Mouse (Mus musculus) heart, embryonic 11.5 days (tissue): Measurements from ENCODE around the gene Cdc42se1. TPM values are rescaled to one million over a fixed set of nuclear protein-coding genes. Genes with fewer than 3 reads are reported as not detected.

Experiments
- ATAC-seq: fragments of 200-750 bp; cut with Nextera tagmentation; replicated peaks from 2 replicates; pipeline ENCODE4 v1.8.0; 2017; ENCODE audit warnings: moderate library complexity; ENCODE audit not compliant: insufficient number of reproducible peaks, low FRiP score, low TSS enrichment
- H3K27ac ChIP-seq: fragments of 300-500 bp; sonication (generic); 2 replicates; pipeline ENCODE4 v1.5.1; 2014; ENCODE audit warnings: mild to moderate bottlenecking, low read depth, low read length
- H3K27me3 ChIP-seq: fragments of 300-500 bp; sonication (generic); 2 replicates; pipeline ENCODE4 v1.6.1; 2014; ENCODE audit warnings: mild to moderate bottlenecking, low read length, mixed read lengths; ENCODE audit not compliant: control insufficient read depth, insufficient read depth
- H3K36me3 ChIP-seq: fragments of 300-500 bp; sonication (generic); 2 replicates; pipeline ENCODE4 v1.6.1; 2014; ENCODE audit warnings: mild to moderate bottlenecking, low read length, moderate library complexity, mixed read lengths; ENCODE audit not compliant: control insufficient read depth, insufficient read depth
- H3K4me1 ChIP-seq: fragments of 300-500 bp; sonication (generic); 2 replicates; pipeline ENCODE4 v1.6.1; 2014; ENCODE audit warnings: low read length; ENCODE audit not compliant: control insufficient read depth, insufficient read depth
- H3K4me2 ChIP-seq: fragments of 300-500 bp; sonication (generic); 2 replicates; pipeline ENCODE4 v1.6.1; 2014; ENCODE audit warnings: mild to moderate bottlenecking, moderate library complexity
- H3K4me3 ChIP-seq: fragments of 300-500 bp; sonication (generic); 2 replicates; pipeline ENCODE4 v1.5.1; 2014; ENCODE audit warnings: low read depth, low read length
- H3K9ac ChIP-seq: fragments of 300-500 bp; sonication (generic); 2 replicates; pipeline ENCODE4 v1.6.1; 2014; ENCODE audit warnings: mild to moderate bottlenecking, low read depth, low read length, moderate library complexity
- H3K9me3 ChIP-seq: fragments of 300-500 bp; sonication (generic); replicated peaks from 2 replicates; pipeline ENCODE4 v1.6.1; 2016; ENCODE audit warnings: low read length; ENCODE audit not compliant: control insufficient read depth
- WGBS: fragments of 180-500 bp; shearing (Covaris S2); extraction: QIAGEN DNeasy Blood & Tissue Kit; methylation state at CpG from one replicate; pipeline ENCODE4 v1.1.7; 2014; ENCODE audit not compliant: insufficient replicate concordance; 5-methylcytosine and 5-hydroxymethylcytosine counted together
- polyA plus RNA-seq: library from polyadenylated mRNA; unstranded; fragments of >200 nt; fragmentation: Nextera tagmentation; extraction: Ambion mirVana; gene quantifications from 2 replicates; pipeline ENCODE4 v1.2.1, GENCODE M21; 2014

Gene Cdc42se1
- polyA plus RNA-seq, 1 experiment from 2014 or later: 62.3 TPM

GRCm38 (mm10) chr3:95239022-95239421 lies 10.5 kb downstream of the Cdc42se1 start:
- no peaks in the 10 kb centered on the region for H3K9me3 ChIP-seq
- no peaks in the 10 kb centered on the region for H3K27me3 ChIP-seq
- no peak for ATAC-seq
- H3K4me1 ChIP-seq: no peaks in the 10 kb centered on the region
- peaks cover 20% of the 10 kb centered on the region for H3K36me3 ChIP-seq
- H3K27ac ChIP-seq: no peak overlapping the region
- 85% methylated on average over 6 of the region's 6 CpGs for WGBS
- H3K9ac ChIP-seq: no peak overlapping the region
- no peak overlapping the region for H3K4me2 ChIP-seq
- H3K4me3 ChIP-seq: no peak overlapping the region

DNA sequence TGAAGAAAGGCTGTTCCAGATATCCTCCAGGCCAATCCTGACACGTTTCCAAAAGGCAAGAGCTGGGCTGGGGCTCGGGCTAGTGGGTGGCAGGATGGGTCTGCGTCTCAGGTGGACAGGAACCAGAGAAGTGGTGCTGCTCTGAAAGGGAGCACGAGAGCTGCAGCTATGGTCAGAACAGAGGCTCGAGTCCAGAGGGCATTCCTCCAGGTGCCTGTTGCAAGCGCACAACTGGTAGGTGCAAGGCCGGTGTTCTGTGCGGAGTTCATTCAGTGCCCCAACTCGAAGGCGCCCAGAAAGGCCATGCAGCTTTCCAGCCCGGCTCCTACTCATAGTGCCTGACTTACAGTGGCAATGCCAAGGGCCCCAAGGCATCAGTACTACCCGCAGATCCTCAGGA lies 11.4 kb downstream of the Cdc42se1 start:
- Histone ChIP-seq H3K4me2 (no peak overlapping the region), H3K27ac (no peak overlapping the region), H3K4me3 (no peak overlapping the region; the same call in 1 of the 2 replicates), H3K9me3 (no peaks in the 10 kb centered on the region), H3K36me3 (peaks cover 15% of the 10 kb centered on the region), H3K4me1 (no peaks in the 10 kb centered on the region), H3K9ac (no peak overlapping the region), H3K27me3 (no peaks in the 10 kb centered on the region)
- ATAC-seq: no peak
- 84% methylated on average over 12 of the region's 12 CpGs for WGBS

DNA sequence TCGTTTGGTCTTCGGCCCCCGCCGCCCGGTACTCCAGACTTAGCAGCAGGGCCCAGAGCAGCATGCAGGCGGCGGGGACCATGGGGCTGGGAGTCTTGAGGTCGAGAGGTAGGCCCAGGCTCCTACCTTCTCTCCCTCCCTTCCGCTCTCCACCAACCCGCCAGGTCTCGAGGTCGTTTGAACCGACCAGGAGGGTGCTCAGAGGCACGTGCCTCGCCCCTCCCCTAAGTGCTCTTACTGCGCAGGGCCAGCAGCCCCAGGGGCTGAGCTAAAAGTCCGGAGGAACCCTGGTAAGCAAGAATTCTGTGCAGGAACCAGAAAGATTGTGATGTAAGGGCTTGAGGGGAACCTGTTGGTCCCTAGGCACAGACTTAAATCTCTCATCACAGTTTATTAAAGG lies 12.4 kb downstream of the Cdc42se1 start:
- Histone ChIP-seq H3K4me1 (no peaks in the 10 kb centered on the region), H3K27ac (no peak overlapping the region), H3K9me3 (no peaks in the 10 kb centered on the region), H3K27me3 (no peaks in the 10 kb centered on the region), H3K4me2 (peak overlapping the region; percentile 58), H3K36me3 (peaks cover 7% of the 10 kb centered on the region; the same call in 1 of the 2 replicates), H3K9ac (peak overlapping the region; percentile 66; the same call in 1 of the 2 replicates), H3K4me3 (0 out of 2 replicates have a peak overlapping the region, but pooled peaks have one; percentile 0)
- 23% methylated on average over 17 of the region's 17 CpGs for WGBS
- ATAC-seq: no peak

DNA sequence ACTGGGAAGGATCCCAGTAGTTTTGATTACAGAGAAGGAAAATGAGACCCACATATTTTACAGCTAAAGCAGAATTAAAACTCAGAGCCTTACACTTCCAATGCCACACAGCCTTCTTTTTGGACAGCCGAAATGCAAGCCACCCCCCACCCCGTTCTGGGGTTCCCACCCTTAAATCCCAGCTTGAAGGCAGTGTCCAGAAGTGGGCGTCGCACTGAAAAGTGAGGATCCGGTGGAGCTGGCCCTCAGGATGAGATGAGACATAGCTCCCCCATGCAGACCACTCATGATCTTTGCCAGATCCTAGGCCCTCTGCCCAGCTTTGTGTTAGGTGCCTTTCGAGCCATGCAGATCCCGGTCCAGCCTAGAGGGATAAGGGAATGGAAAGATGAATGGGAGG lies 13.0 kb downstream of the Cdc42se1 start, which contains the start of gene Gm128:
Gene Gm128 (minus strand): TSS at position 101 of the 400 bp plus-strand sequence.
- Histone ChIP-seq H3K4me1 (no peaks in the 10 kb centered on the region), H3K27me3 (no peaks in the 10 kb centered on the region), H3K36me3 (peaks cover 7% of the 10 kb centered on the region; the same call in 1 of the 2 replicates), H3K27ac (no peak within 1 kb of the TSS), H3K4me3 (0 out of 2 replicates have a peak within 1 kb of the TSS, but pooled peaks have one; percentile 0), H3K4me2 (peak within 1 kb of the TSS; percentile 58), H3K9me3 (no peaks in the 10 kb centered on the region), H3K9ac (peak within 1 kb of the TSS; percentile 66; the same call in 1 of the 2 replicates)
- 78% methylated on average over 7 of the region's 7 CpGs for WGBS
- ATAC-seq: no peak

- 0 out of 2 replicates have a peak, but pooled peaks cover 2% of the 10 kb centered on the region for H3K36me3 ChIP-seq
- ATAC-seq: no peak
- whole genome bisulfite sequencing: 73% methylated on average over 2 of the region's 2 CpGs
- H3K4me2 ChIP-seq: no peak overlapping the region
- no peaks in the 10 kb centered on the region for H3K4me1 ChIP-seq
- H3K27me3 ChIP-seq: no peaks in the 10 kb centered on the region
- no peak overlapping the region for H3K27ac ChIP-seq
- no peak overlapping the region for H3K4me3 ChIP-seq
- H3K9ac ChIP-seq: no peak overlapping the region
- no peaks in the 10 kb centered on the region for H3K9me3 ChIP-seq
These were observed 14.6 kb downstream of the Cdc42se1 start for GRCm38 (mm10) chr3:95243086-95243485.

GRCm38 (mm10) chr3:95246465-95247231 lies 18.1 kb downstream of the Cdc42se1 start:
- Histone ChIP-seq H3K9ac (no peak overlapping the region), H3K4me1 (no peaks in the 10 kb centered on the region), H3K9me3 (no peaks in the 10 kb centered on the region), H3K27me3 (no peaks in the 10 kb centered on the region), H3K4me2 (no peak overlapping the region), H3K4me3 (no peak overlapping the region), H3K36me3 (no peaks in the 10 kb centered on the region), H3K27ac (no peak overlapping the region)
- WGBS: 80% methylated on average over 5 of the region's 5 CpGs
- ATAC-seq: no peak

DNA sequence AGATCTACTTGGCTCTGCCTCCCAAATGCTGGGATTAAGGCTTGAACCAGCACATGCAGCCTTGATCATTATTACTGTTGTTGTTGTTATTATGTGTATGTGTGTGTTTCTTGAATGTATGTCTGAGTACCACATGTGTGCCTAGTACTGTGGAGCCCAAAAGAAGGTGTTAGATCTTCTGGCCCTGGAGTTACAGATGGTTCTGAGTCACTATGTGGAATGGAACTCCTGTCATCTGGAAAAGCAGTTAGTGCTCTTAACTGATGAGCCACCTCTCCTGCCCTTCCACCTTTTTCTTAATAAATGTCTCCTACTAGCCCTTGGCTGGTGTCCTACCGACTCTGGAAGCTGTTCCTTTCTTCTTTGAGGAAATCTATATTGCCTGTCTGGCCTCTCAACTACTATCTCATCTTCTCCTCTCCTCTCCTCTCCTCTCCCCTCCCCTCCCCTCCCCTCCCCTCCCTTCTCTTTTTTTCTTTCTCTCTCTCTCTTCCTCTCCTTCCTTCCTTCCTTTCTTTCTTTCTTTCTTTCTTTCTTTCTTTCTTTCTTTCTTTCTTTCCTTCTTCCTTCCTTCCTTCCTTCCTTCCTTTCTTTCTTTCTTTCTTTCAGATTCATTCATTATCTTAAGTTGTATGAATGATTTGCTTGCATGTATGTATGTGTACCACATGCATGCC lies 19.3 kb downstream of the Cdc42se1 start:
- no peak for ATAC-seq
- H3K9me3 ChIP-seq: no peaks in the 10 kb centered on the region
- no peak overlapping the region for H3K9ac ChIP-seq
- no peaks in the 10 kb centered on the region for H3K4me1 ChIP-seq
- no peaks in the 10 kb centered on the region for H3K36me3 ChIP-seq
- no peaks in the 10 kb centered on the region for H3K27me3 ChIP-seq
- H3K4me3 ChIP-seq: no peak overlapping the region
- H3K4me2 ChIP-seq: no peak overlapping the region
- WGBS: 67% methylated on average over 1 of the region's 1 CpGs
- H3K27ac ChIP-seq: no peak overlapping the region

DNA sequence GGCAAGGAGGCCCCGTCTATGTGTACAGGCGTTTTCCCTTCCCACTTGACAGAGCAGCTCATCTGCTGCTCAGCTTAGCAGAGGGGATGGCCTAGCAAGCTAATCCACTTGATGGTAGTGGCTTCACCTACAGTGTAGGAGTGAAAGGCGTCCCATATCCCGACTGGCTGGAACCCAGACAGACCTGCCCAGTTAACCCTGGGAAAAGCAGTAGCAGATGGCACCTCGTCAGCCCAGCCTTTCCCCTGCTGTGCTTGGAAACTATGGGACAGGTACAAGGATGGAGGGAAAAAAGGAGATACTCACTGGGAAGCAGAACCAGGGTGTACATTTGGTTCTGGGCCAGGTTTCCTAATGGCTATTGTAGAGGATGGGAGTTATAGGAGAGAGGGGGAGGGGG lies 21.8 kb downstream of the Cdc42se1 start:
- no peak overlapping the region for H3K4me3 ChIP-seq
- H3K27ac ChIP-seq: no peak overlapping the region
- no peaks in the 10 kb centered on the region for H3K4me1 ChIP-seq
- no peaks in the 10 kb centered on the region for H3K27me3 ChIP-seq
- 72% methylated on average over 5 of the region's 5 CpGs for WGBS
- H3K9ac ChIP-seq: no peak overlapping the region
- ATAC-seq: no peak
- no peaks in the 10 kb centered on the region for H3K9me3 ChIP-seq
- H3K36me3 ChIP-seq: peaks cover 5% of the 10 kb centered on the region; the same call in 1 of the 2 replicates
- H3K4me2 ChIP-seq: no peak overlapping the region
